Mouse (Mus musculus) CH12.LX (cell line): ENCODE results near the gene Pin1. TPM values are rescaled to one million over a fixed set of nuclear protein-coding genes. Genes with fewer than 3 reads are reported as not detected.

Experiments
- DNase-seq: peaks from one replicate; pipeline ENCODE4 v3.0.0-alpha.2; 2013; ENCODE audit errors: extremely low read depth
- H3K27ac ChIP-seq: 2 replicates; pipeline ENCODE4 v1.5.1; 2012; ENCODE audit warnings: low read depth, mild to moderate bottlenecking, control low read depth, moderate library complexity; ENCODE audit not compliant: insufficient read depth
- H3K27me3 ChIP-seq: replicated peaks from 2 replicates; pipeline ENCODE3; 2012; ENCODE audit warnings: inconsistent platforms
- H3K36me3 ChIP-seq, 2 experiments: replicated peaks in 1 of 2; 2 replicates each; pipeline versions ENCODE3 to v1.6.1; 2012; ENCODE audit warnings: inconsistent platforms in 1 of 2, low read length in 1 of 2, mild to moderate bottlenecking in 1 of 2, mixed read lengths in 1 of 2, moderate library complexity in 1 of 2; ENCODE audit not compliant: control insufficient read depth in 1 of 2, insufficient read depth in 1 of 2
- H3K4me1 ChIP-seq, 2 experiments: 2 replicates each; pipeline ENCODE4 v1.6.1; 2012; ENCODE audit warnings: inconsistent platforms in 1 of 2, moderate library complexity in 1 of 2; ENCODE audit not compliant: insufficient read depth in 2 of 2, control insufficient read depth in 1 of 2
- H3K4me2 ChIP-seq: 2 replicates; pipeline ENCODE4 v1.6.1; 2012; ENCODE audit warnings: low read depth, mild to moderate bottlenecking, control low read depth; ENCODE audit not compliant: poor library complexity, insufficient read depth, severe bottlenecking
- H3K4me3 ChIP-seq, 3 experiments: fragments of 150-350 bp in 1 of 3; sonication (generic) in 1 of 3; replicated peaks in 1 of 3; 2 replicates each; pipeline versions ENCODE3 to v1.5.1; 2011 to 2012; ENCODE audit warnings: low read depth in 2 of 3, low read length in 2 of 3, mild to moderate bottlenecking in 2 of 3, moderate library complexity in 2 of 3, control low read depth in 1 of 3, improper control_type of control experiment in 1 of 3, inconsistent platforms in 1 of 3, mixed read lengths in 1 of 3; ENCODE audit not compliant: poor library complexity in 1 of 3
- H3K79me2 ChIP-seq: replicated peaks from 2 replicates; pipeline ENCODE4 v1.6.1; 2012; ENCODE audit warnings: mild to moderate bottlenecking, moderate library complexity; ENCODE audit not compliant: control insufficient read depth, poor library complexity, insufficient read depth, severe bottlenecking; ENCODE audit errors: extremely low read depth
- H3K9ac ChIP-seq: 2 replicates; pipeline ENCODE4 v1.6.1; 2012; ENCODE audit warnings: low read depth, mild to moderate bottlenecking, control low read depth, moderate library complexity; ENCODE audit not compliant: insufficient read depth
- H3K9me3 ChIP-seq: replicated peaks from 2 replicates; pipeline ENCODE3; 2012; ENCODE audit warnings: low read length, inconsistent platforms, mixed read lengths
- GABPA ChIP-seq: IDR thresholded peaks from 2 replicates; pipeline ENCODE4 v1.6.1; 2012; ENCODE audit warnings: low read depth, low read length, improper control_type of control experiment, inconsistent platforms; ENCODE audit not compliant: insufficient replicate concordance
- JUND ChIP-seq: conservative IDR thresholded peaks from 2 replicates; pipeline ENCODE4 v1.6.1; 2011; ENCODE audit warnings: low read depth, low read length, improper control_type of control experiment
- MAFK ChIP-seq: IDR thresholded peaks from 2 replicates; pipeline ENCODE4 v1.6.1; 2011; ENCODE audit warnings: low read length, improper control_type of control experiment; ENCODE audit not compliant: insufficient replicate concordance
- MAX ChIP-seq: IDR thresholded peaks from 2 replicates; pipeline ENCODE4 v1.6.1; 2011; ENCODE audit warnings: low read length, improper control_type of control experiment
- MAZ ChIP-seq: IDR thresholded peaks from 2 replicates; pipeline ENCODE4 v1.6.1; 2012; ENCODE audit warnings: low read depth, mild to moderate bottlenecking, inconsistent platforms, low read length, improper control_type of control experiment, moderate library complexity
- PAX5 ChIP-seq: IDR thresholded peaks from 2 replicates; pipeline ENCODE4 v1.6.1; 2012; ENCODE audit warnings: low read length, inconsistent platforms, mixed read lengths
- POLR2A ChIP-seq: IDR thresholded peaks from 2 replicates; pipeline ENCODE4 v1.6.1; 2011; ENCODE audit warnings: low read depth, mild to moderate bottlenecking, improper control_type of control experiment, low read length
- POLR2AphosphoS2 ChIP-seq: IDR thresholded peaks from 2 replicates; pipeline ENCODE4 v1.6.1; 2011; ENCODE audit warnings: low read depth, low read length, improper control_type of control experiment
- TBP ChIP-seq: conservative IDR thresholded peaks from 2 replicates; pipeline ENCODE4 v1.6.1; 2011; ENCODE audit warnings: low read depth, low read length, improper control_type of control experiment
- dilution Hi-C: fragments of 300-500 bp; cut with MboI; formaldehyde crosslinking; loops from 2 replicates; pipeline ENCODE4 v1.14.3; 2020; ENCODE audit warnings: low sequenced_read_pairs; ENCODE audit not compliant: extremely low pct_unique_long_range_greater_than_20kb, extremely low pct_ligation_motif_present
- in situ Hi-C: fragments of 300-500 bp; cut with MboI; formaldehyde crosslinking; loops from 3 replicates; pipeline ENCODE4 v1.14.3; 2019; ENCODE audit warnings: low sequenced_read_pairs, low pct_ligation_motif_present, low pct_unique_long_range_greater_than_20kb, mixed read lengths
- polyA plus RNA-seq: library from polyadenylated mRNA; unstranded; fragments of >175 nt; gene quantifications from 2 replicates; pipeline ENCODE4 v1.2.1, GENCODE M21; 2012; ENCODE audit warnings: low read depth; ENCODE audit not compliant: insufficient read length
- total RNA-seq, 2 experiments: library from RNA; depleted of rRNA; stranded (reverse); fragments of 300-350 nt in 1 of 2; fragments of >200 nt in 1 of 2; gene quantifications; 2 replicates each; pipeline ENCODE4 v1.2.3; 2012 to 2014

Pin1 gene
- total and polyA plus RNA-seq, 3 experiments = 37.0 to 48.6 (median 43.0) TPM

- TF ChIP-seq POLR2A (peak; percentile 83), MAFK (0 out of 2 replicates have a peak, but pooled peaks have one; percentile 41), JUND (peak; percentile 34; the same call in 1 of the 2 replicates), MAZ (no peak), POLR2AphosphoS2 (peak; percentile 62; the same call in 1 of the 2 replicates)
- TF ChIP-seq, all 38 proteins: peak for 15
Measured at GRCm38 (mm10) chr9:20607100-20607974, 44.6 kb upstream of the Pin1 start (continued).

GRCm38 (mm10) chr9:20609831-20610464 is 41.9 kb upstream of the Pin1 start:
- no peak overlapping the region for H3K4me2 ChIP-seq
- dilution Hi-C loops (no loop called here), in situ Hi-C loops (no loop called here)
- peaks cover 3% of the 10 kb centered on the region for H3K9me3 ChIP-seq
- H3K4me3 ChIP-seq = no peak overlapping the region
- H3K79me2 ChIP-seq = no peaks in the 10 kb centered on the region
- no peaks in the 10 kb centered on the region for H3K27me3 ChIP-seq
- TF ChIP-seq MAZ = no peak
- TF ChIP-seq, all 38 proteins: peak for 0
- DNase-seq = no peak
- H3K9ac ChIP-seq = no peak overlapping the region
- H3K4me1 ChIP-seq = peaks cover 0 to 11% of the 10 kb centered on the region in 2 experiments; a peak in 1 of 4 replicates
- H3K36me3 ChIP-seq = peaks cover 0 to 15% of the 10 kb centered on the region in 2 experiments
- no peak overlapping the region for H3K27ac ChIP-seq

GRCm38 (mm10) chr9:20611976-20612375 is 39.9 kb upstream of the Pin1 start:
- Histone ChIP-seq H3K27me3 (no peaks in the 10 kb centered on the region), H3K4me3 (no peak overlapping the region), H3K9ac (no peak overlapping the region), H3K9me3 (peaks cover 3% of the 10 kb centered on the region), H3K4me2 (no peak overlapping the region), H3K36me3 (peaks cover 0 to 15% of the 10 kb centered on the region in 2 experiments), H3K79me2 (no peaks in the 10 kb centered on the region), H3K4me1 (peaks cover 0 to 6% of the 10 kb centered on the region in 2 experiments; a peak in 1 of 4 replicates), H3K27ac (no peak overlapping the region)
- TF ChIP-seq TBP = no peak
- TF ChIP-seq PAX5 = no peak
- no peak for TF ChIP-seq MAX
- TF ChIP-seq GABPA = no peak
- dilution Hi-C loops = no loop called here
- no peak for DNase-seq
- in situ Hi-C loops = no loop called here
